Comparison of ENCODE assay signal across 16 mouse cellular contexts in the genomic region with DNA sequence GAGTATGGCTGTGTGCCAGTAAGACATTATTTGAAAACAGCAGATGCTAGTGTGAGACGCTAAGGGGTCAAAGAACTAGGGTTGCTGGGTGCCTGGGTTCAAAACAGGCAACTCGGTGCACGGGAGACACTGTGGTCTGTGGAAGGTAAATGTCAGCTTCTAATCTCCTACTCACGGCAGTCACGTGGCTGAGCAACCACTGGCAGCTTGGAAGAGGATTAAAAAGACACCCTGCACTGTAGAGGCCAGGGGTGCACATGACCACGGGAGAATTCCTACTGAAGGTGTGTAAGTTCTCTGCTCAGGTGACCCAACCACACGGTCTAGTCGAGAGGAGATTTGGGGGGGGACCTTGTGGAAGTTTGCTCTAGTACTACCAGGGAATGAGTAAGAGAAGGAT.
"Had no signal": no experiment of that assay in that cellular context is flagged by ENCODE, and none has a peak within 500 bp of the region (broad histone marks: within the 10 kb centered on the region; RNA-seq: fewer than 3 reads in every experiment).

No protein-coding gene starts in this region.

- H3K4me3 ChIP-seq: left cerebral cortex, adult 2 months; liver, embryonic 13.5 days; neural tube, embryonic 12.5 days; neural tube, embryonic 15.5 days; stomach, embryonic 15.5 days had no signal

- H3K27ac ChIP-seq: kidney, postnatal 0 days; left cerebral cortex, adult 2 months; liver, embryonic 13.5 days; neural tube, embryonic 12.5 days; neural tube, embryonic 15.5 days; stomach, embryonic 15.5 days had no signal

- H3K9ac ChIP-seq: liver, embryonic 13.5 days; neural tube, embryonic 12.5 days; neural tube, embryonic 15.5 days; stomach, embryonic 15.5 days had no signal

- H3K9me3 ChIP-seq: liver, embryonic 13.5 days; megakaryocyte, embryonic 14.5 days; neural tube, embryonic 12.5 days; neural tube, embryonic 15.5 days; stomach, embryonic 15.5 days had no signal

- H3K4me2 ChIP-seq: liver, embryonic 13.5 days; midbrain, embryonic 11.5 days; neural tube, embryonic 12.5 days; neural tube, embryonic 15.5 days; stomach, embryonic 15.5 days had no signal

- H3K36me3 ChIP-seq: liver, embryonic 13.5 days had no signal

- DNase-seq: layer of hippocampus, postnatal 36 days; liver, embryonic 13.5 days; lung, adult 2 months; lung, postnatal 36 days; midbrain, embryonic 14.5 days; right cerebral cortex, adult 18-20 months; right cerebral cortex, postnatal 14 days; spleen, adult 18-20 months; thymus, postnatal 25 days had no signal

- H3K27me3 ChIP-seq: liver, embryonic 13.5 days; neural tube, embryonic 12.5 days; neural tube, embryonic 15.5 days; stomach, embryonic 15.5 days had no signal
